Mouse (Mus musculus): Measurements from ENCODE around the gene Ablim1. TPM values are rescaled to one million over a fixed set of nuclear protein-coding genes. Genes with fewer than 3 reads are reported as not detected.

The Ablim1 gene
- polyA plus RNA-seq, 1 experiment from 2014 or later = 30.2 TPM

- Histone ChIP-seq H3K9me3 (ENCODE audit: control insufficient read depth, low read length) (no peaks in the 10 kb centered on the region), H3K4me1 (replicated peaks; ENCODE audit: control insufficient read depth, insufficient read depth, low read length) (no peaks in the 10 kb centered on the region), H3K27me3 (replicated peaks; ENCODE audit: control insufficient read depth, insufficient read depth, low read length) (no peaks in the 10 kb centered on the region), H3K4me3 (ENCODE audit: low read depth, low read length) (no peak overlapping the region), H3K27ac (ENCODE audit: low read depth) (no peak overlapping the region), H3K9ac (ENCODE audit: low read length) (no peak overlapping the region), H3K4me2 (ENCODE audit: low read length) (no peak overlapping the region), H3K36me3 (ENCODE audit: control insufficient read depth, insufficient read depth, low read length) (no peaks in the 10 kb centered on the region)
- ATAC-seq (replicated peaks; ENCODE audit: low FRiP score, low TSS enrichment, low read depth) = no peak
- no peak for DNase-seq (ENCODE audit: low spot score)
- 72% methylated on average over 5 of the region's 5 CpGs for WGBS
These were observed 140.2 kb downstream of the Ablim1 start for GRCm38 (mm10) chr19:57174541-57174940.

DNA sequence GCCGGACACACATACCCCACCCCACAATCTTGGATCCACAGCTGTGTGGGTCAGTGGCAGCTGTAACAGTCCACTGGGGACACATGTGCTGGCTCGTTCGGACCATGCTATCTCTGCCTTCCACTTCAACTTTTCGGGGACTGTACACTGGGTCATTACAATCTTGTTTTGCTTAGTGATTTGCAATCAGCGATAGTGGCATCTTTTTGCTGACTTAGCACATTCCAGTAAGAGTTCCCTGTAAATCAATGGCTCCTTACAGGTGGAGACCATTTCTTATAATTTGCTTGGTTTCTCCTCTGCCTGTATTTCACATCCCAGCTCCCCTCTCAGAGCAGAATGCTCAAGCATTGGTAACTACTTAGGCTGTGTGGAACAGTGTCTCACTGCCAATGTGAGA is 140.7 kb downstream of the Ablim1 start:
- Histone ChIP-seq H3K4me2 (ENCODE audit: low read length) (no peak overlapping the region), H3K9ac (ENCODE audit: low read length) (no peak overlapping the region), H3K4me3 (ENCODE audit: low read depth, low read length) (no peak overlapping the region), H3K27ac (ENCODE audit: low read depth) (no peak overlapping the region), H3K4me1 (replicated peaks; ENCODE audit: control insufficient read depth, insufficient read depth, low read length) (no peaks in the 10 kb centered on the region), H3K36me3 (ENCODE audit: control insufficient read depth, insufficient read depth, low read length) (no peaks in the 10 kb centered on the region), H3K27me3 (replicated peaks; ENCODE audit: control insufficient read depth, insufficient read depth, low read length) (no peaks in the 10 kb centered on the region), H3K9me3 (ENCODE audit: control insufficient read depth, low read length) (no peaks in the 10 kb centered on the region)
- no peak for DNase-seq (ENCODE audit: low spot score)
- ATAC-seq (replicated peaks; ENCODE audit: low FRiP score, low TSS enrichment, low read depth) = no peak
- WGBS = 80% methylated on average over 5 of the region's 5 CpGs

DNA sequence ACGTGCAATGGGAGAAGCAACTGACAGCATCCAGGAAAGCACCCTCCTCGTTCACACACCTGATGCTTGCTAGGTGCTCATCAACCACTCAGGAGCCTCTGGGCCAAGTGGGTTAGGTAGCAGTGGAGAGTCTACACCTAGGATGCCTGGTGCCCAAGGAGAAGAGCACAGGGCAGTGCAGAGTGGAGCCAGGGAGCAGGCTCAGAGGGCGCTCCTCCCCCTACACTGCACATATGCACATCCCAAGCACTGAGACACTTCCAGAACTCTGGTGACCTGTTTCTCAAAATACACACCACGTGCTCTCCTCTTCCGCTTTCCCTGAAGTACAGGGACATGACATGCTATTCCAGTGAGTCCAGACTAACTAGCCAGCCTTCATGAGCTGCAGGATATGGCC is 142.4 kb downstream of the Ablim1 start:
- Histone ChIP-seq H3K27me3 (replicated peaks; ENCODE audit: control insufficient read depth, insufficient read depth, low read length) (no peaks in the 10 kb centered on the region), H3K4me2 (ENCODE audit: low read length) (no peak overlapping the region), H3K36me3 (ENCODE audit: control insufficient read depth, insufficient read depth, low read length) (no peaks in the 10 kb centered on the region), H3K4me3 (ENCODE audit: low read depth, low read length) (no peak overlapping the region), H3K27ac (ENCODE audit: low read depth) (no peak overlapping the region), H3K9me3 (ENCODE audit: control insufficient read depth, low read length) (no peaks in the 10 kb centered on the region), H3K9ac (ENCODE audit: low read length) (no peak overlapping the region), H3K4me1 (replicated peaks; ENCODE audit: control insufficient read depth, insufficient read depth, low read length) (no peaks in the 10 kb centered on the region)
- ATAC-seq (replicated peaks; ENCODE audit: low FRiP score, low TSS enrichment, low read depth) (no peak), DNase-seq (ENCODE audit: low spot score) (no peak)
- WGBS = 77% methylated on average over 5 of the region's 5 CpGs

DNA sequence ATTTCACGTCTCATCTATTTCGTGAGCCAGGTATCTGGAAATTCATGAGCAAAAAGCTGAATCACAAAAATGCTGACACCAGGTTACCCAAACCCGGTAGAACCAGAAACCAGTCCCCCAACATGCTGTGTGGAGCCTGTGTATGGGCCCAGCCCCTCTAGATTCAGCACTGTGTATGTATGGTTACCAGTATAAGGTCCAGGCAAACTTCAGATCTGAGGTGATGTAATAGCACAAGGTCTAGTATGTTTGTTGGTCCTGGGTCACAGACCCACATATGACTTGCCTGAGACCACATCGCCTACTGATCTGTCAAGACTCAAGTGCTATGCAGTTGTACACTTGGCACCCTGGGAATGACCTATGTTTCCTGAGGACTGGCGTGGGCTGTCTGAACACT is 143.8 kb downstream of the Ablim1 start:
- Histone ChIP-seq H3K4me2 (ENCODE audit: low read length) (no peak overlapping the region), H3K9me3 (ENCODE audit: control insufficient read depth, low read length) (no peaks in the 10 kb centered on the region), H3K27ac (ENCODE audit: low read depth) (no peak overlapping the region), H3K36me3 (ENCODE audit: control insufficient read depth, insufficient read depth, low read length) (no peaks in the 10 kb centered on the region), H3K9ac (ENCODE audit: low read length) (no peak overlapping the region), H3K4me3 (ENCODE audit: low read depth, low read length) (no peak overlapping the region), H3K4me1 (replicated peaks; ENCODE audit: control insufficient read depth, insufficient read depth, low read length) (no peaks in the 10 kb centered on the region), H3K27me3 (replicated peaks; ENCODE audit: control insufficient read depth, insufficient read depth, low read length) (no peaks in the 10 kb centered on the region)
- no peak for DNase-seq (ENCODE audit: low spot score)
- WGBS = 91% methylated on average over 5 of the region's 5 CpGs
- no peak for ATAC-seq (replicated peaks; ENCODE audit: low FRiP score, low TSS enrichment, low read depth)

DNA sequence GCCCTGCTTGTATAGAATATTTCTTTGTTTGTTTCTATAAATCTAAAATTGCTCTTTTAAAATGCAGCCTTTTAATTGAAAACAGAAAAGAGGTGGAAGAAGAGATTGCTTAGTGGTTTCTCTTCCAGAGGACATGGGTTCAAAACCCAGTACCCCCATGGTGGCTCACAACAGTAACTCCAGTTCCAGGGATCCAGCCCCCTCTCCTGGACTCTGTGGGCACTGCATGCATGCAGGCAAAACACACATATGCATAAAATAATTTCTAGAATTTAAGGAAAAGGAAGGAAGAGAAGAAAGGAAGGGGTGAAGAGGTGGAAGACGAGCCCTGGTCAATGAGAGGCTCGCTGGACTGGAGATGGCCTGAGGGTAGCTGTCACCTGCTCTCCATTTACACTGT is 145.2 kb downstream of the Ablim1 start:
- 81% methylated on average over 2 of the region's 2 CpGs for WGBS
- Histone ChIP-seq H3K9ac (ENCODE audit: low read length) (no peak overlapping the region), H3K4me2 (ENCODE audit: low read length) (no peak overlapping the region), H3K9me3 (ENCODE audit: control insufficient read depth, low read length) (no peaks in the 10 kb centered on the region), H3K27me3 (replicated peaks; ENCODE audit: control insufficient read depth, insufficient read depth, low read length) (no peaks in the 10 kb centered on the region), H3K4me3 (ENCODE audit: low read depth, low read length) (no peak overlapping the region), H3K36me3 (ENCODE audit: control insufficient read depth, insufficient read depth, low read length) (no peaks in the 10 kb centered on the region), H3K27ac (ENCODE audit: low read depth) (no peak overlapping the region), H3K4me1 (replicated peaks; ENCODE audit: control insufficient read depth, insufficient read depth, low read length) (no peaks in the 10 kb centered on the region)
- no peak for ATAC-seq (replicated peaks; ENCODE audit: low FRiP score, low TSS enrichment, low read depth)
- DNase-seq (ENCODE audit: low spot score) = no peak

DNA sequence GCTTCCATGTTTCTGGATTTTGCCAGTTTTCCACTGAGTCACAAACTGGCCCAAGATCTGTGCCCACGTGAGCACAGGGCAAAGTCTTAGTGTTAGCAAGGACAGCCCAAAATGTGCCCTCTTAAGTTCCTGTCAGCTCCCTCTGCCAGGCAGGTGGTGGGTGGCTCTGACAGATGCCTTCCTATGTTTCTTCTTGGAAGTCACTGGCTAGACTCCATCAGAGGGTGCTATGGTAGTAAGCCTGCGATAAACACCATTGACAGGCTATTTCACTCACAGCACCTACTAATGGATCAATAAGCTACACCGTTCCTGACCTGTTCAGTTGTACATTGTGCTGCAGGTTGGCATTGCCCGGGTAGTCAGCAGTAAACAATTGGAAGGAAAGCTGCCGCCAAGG is 147.0 kb downstream of the Ablim1 start:
- H3K4me1 ChIP-seq (replicated peaks; ENCODE audit: control insufficient read depth, insufficient read depth, low read length) = no peaks in the 10 kb centered on the region
- no peaks in the 10 kb centered on the region for H3K36me3 ChIP-seq (ENCODE audit: control insufficient read depth, insufficient read depth, low read length)
- DNase-seq (ENCODE audit: low spot score) = no peak
- no peak overlapping the region for H3K27ac ChIP-seq (ENCODE audit: low read depth)
- no peak overlapping the region for H3K4me2 ChIP-seq (ENCODE audit: low read length)
- H3K9ac ChIP-seq (ENCODE audit: low read length) = no peak overlapping the region
- H3K27me3 ChIP-seq (replicated peaks; ENCODE audit: control insufficient read depth, insufficient read depth, low read length) = no peaks in the 10 kb centered on the region
- WGBS = 86% methylated on average over 5 of the region's 5 CpGs
- no peaks in the 10 kb centered on the region for H3K9me3 ChIP-seq (ENCODE audit: control insufficient read depth, low read length)
- ATAC-seq (replicated peaks; ENCODE audit: low FRiP score, low TSS enrichment, low read depth) = no peak
- H3K4me3 ChIP-seq (ENCODE audit: low read depth, low read length) = no peak overlapping the region

- ATAC-seq (replicated peaks; ENCODE audit: low FRiP score, low TSS enrichment, low read depth) (no peak), DNase-seq (ENCODE audit: low spot score) (no peak)
- 84% methylated on average over 2 of the region's 2 CpGs for WGBS
- Histone ChIP-seq H3K9me3 (ENCODE audit: control insufficient read depth, low read length) (no peaks in the 10 kb centered on the region), H3K4me3 (ENCODE audit: low read depth, low read length) (no peak overlapping the region), H3K9ac (ENCODE audit: low read length) (no peak overlapping the region), H3K4me1 (replicated peaks; ENCODE audit: control insufficient read depth, insufficient read depth, low read length) (no peaks in the 10 kb centered on the region), H3K27ac (ENCODE audit: low read depth) (no peak overlapping the region), H3K36me3 (ENCODE audit: control insufficient read depth, insufficient read depth, low read length) (no peaks in the 10 kb centered on the region), H3K27me3 (replicated peaks; ENCODE audit: control insufficient read depth, insufficient read depth, low read length) (no peaks in the 10 kb centered on the region), H3K4me2 (ENCODE audit: low read length) (no peak overlapping the region)
These were observed 149.8 kb downstream of the Ablim1 start for GRCm38 (mm10) chr19:57164882-57165281.

DNA sequence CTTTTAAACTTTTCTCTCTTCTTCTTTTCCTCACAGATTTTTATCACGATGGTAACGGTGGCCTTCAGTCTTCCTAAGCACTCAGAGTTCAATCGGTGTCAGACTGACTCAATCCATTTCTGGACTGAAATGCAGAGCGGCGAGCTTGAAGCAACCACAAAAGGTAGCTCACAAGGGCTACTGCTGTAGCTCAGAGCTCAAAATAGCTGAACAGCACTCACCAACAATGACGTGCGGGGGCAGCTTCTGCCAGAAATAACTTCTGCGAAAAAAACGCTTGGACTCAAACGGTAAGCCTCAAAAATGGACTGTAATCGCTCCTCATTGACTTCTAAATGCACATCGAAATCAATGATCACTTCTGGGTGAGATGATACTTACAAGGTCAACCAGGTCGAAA is 151.4 kb downstream of the Ablim1 start:
- no peak for ATAC-seq (replicated peaks; ENCODE audit: low FRiP score, low TSS enrichment, low read depth)
- 86% methylated on average over 13 of the region's 13 CpGs for WGBS

GRCm38 (mm10) chr19:57161978-57162727 is 152.6 kb downstream of the Ablim1 start:
- no peaks in the 10 kb centered on the region for H3K4me1 ChIP-seq (replicated peaks; ENCODE audit: control insufficient read depth, insufficient read depth, low read length)
- no peak overlapping the region for H3K4me2 ChIP-seq (ENCODE audit: low read length)
- no peak overlapping the region for H3K4me3 ChIP-seq (ENCODE audit: low read depth, low read length)
- H3K27ac ChIP-seq (ENCODE audit: low read depth) = no peak overlapping the region
- H3K9ac ChIP-seq (ENCODE audit: low read length) = no peak overlapping the region
- ATAC-seq (replicated peaks; ENCODE audit: low FRiP score, low TSS enrichment, low read depth) = no peak
- no peaks in the 10 kb centered on the region for H3K36me3 ChIP-seq (ENCODE audit: control insufficient read depth, insufficient read depth, low read length)
- no peaks in the 10 kb centered on the region for H3K9me3 ChIP-seq (ENCODE audit: control insufficient read depth, low read length)
- H3K27me3 ChIP-seq (replicated peaks; ENCODE audit: control insufficient read depth, insufficient read depth, low read length) = no peaks in the 10 kb centered on the region
- 74% methylated on average over 11 of the region's 11 CpGs for WGBS
- no peak for DNase-seq (ENCODE audit: low spot score)

More for the DNA sequence above, 151.4 kb downstream of the Ablim1 start:
- Histone ChIP-seq H3K4me2 (ENCODE audit: low read length) (no peak overlapping the region), H3K27me3 (replicated peaks; ENCODE audit: control insufficient read depth, insufficient read depth, low read length) (no peaks in the 10 kb centered on the region), H3K27ac (ENCODE audit: low read depth) (no peak overlapping the region), H3K9ac (ENCODE audit: low read length) (no peak overlapping the region), H3K4me1 (replicated peaks; ENCODE audit: control insufficient read depth, insufficient read depth, low read length) (no peaks in the 10 kb centered on the region), H3K4me3 (ENCODE audit: low read depth, low read length) (no peak overlapping the region), H3K9me3 (ENCODE audit: control insufficient read depth, low read length) (no peaks in the 10 kb centered on the region), H3K36me3 (ENCODE audit: control insufficient read depth, insufficient read depth, low read length) (no peaks in the 10 kb centered on the region)
- no peak for DNase-seq (ENCODE audit: low spot score)
